Mouse (Mus musculus) stomach, postnatal 0 days (tissue): Measurements from ENCODE around the gene Egfl7. TPM values are rescaled to one million over a fixed set of nuclear protein-coding genes. Genes with fewer than 3 reads are reported as not detected.

Experiments used
- ATAC-seq: fragments of 200-750 bp; cut with Nextera tagmentation; 2 replicates; pipeline ENCODE4 v1.8.0; 2017; ENCODE audit not compliant: low FRiP score, low TSS enrichment
- DNase-seq: peaks from one replicate; pipeline ENCODE4 v3.0.0-alpha.2; 2016; ENCODE audit warnings: low spot score
- H3K27ac ChIP-seq: fragments of 300-500 bp; sonication (generic); replicated peaks from 2 replicates; pipeline ENCODE4 v1.5.1; 2014; ENCODE audit warnings: mild to moderate bottlenecking, control low read depth
- H3K27me3 ChIP-seq: fragments of 300-500 bp; sonication (generic); 2 replicates; pipeline ENCODE4 v1.6.1; 2014; ENCODE audit warnings: low read length; ENCODE audit not compliant: control insufficient read depth, insufficient read depth
- H3K36me3 ChIP-seq: fragments of 300-500 bp; sonication (generic); 2 replicates; pipeline ENCODE4 v1.6.1; 2014; ENCODE audit warnings: low read length, mixed read lengths; ENCODE audit not compliant: control insufficient read depth, insufficient read depth
- H3K4me1 ChIP-seq: fragments of 300-500 bp; sonication (generic); replicated peaks from 2 replicates; pipeline ENCODE4 v1.6.1; 2014; ENCODE audit warnings: antibody characterized with exemption; ENCODE audit not compliant: control insufficient read depth, insufficient read depth
- H3K4me2 ChIP-seq: fragments of 300-500 bp; sonication (generic); replicated peaks from 2 replicates; pipeline ENCODE4 v1.6.1; 2014; ENCODE audit warnings: low read depth, mild to moderate bottlenecking, control low read depth, moderate library complexity
- H3K4me3 ChIP-seq: fragments of 300-500 bp; sonication (generic); 2 replicates; pipeline ENCODE4 v1.5.1; 2014; ENCODE audit warnings: low read depth, low read length, control low read depth
- H3K9ac ChIP-seq: fragments of 300-500 bp; sonication (generic); 2 replicates; pipeline ENCODE4 v1.6.1; 2014; ENCODE audit warnings: mild to moderate bottlenecking, low read length, control low read depth, mixed read lengths
- H3K9me3 ChIP-seq: fragments of 300-500 bp; sonication (generic); 2 replicates; pipeline ENCODE4 v1.6.1; 2016; ENCODE audit warnings: low read length; ENCODE audit not compliant: control insufficient read depth
- CTCF ChIP-seq: IDR thresholded peaks from 2 replicates; pipeline ENCODE4 v1.5.1; 2016; ENCODE audit warnings: antibody characterized with exemption, low read depth, mild to moderate bottlenecking, moderate library complexity
- EP300 ChIP-seq: optimal IDR thresholded peaks from 2 replicates; pipeline ENCODE3; 2016; ENCODE audit warnings: antibody characterized with exemption
- WGBS: fragments of 180-500 bp; shearing (Covaris S2); extraction: QIAGEN DNeasy Blood & Tissue Kit; methylation state at CpG from one replicate; pipeline ENCODE4 v1.1.7; 2014; 5-methylcytosine and 5-hydroxymethylcytosine counted together
- microRNA counts: library from miRNA; unstranded; fragments of <30 nt; microRNA quantifications from one replicate; lab custom pipeline; 2015
- microRNA-seq: library from miRNA; unstranded; fragments of <30 nt; microRNA quantifications from one replicate; pipeline ENCODE4, GENCODE M21; 2016
- polyA plus RNA-seq: library from polyadenylated mRNA; unstranded; fragments of >200 nt; fragmentation: Nextera tagmentation; extraction: Ambion mirVana; gene quantifications from 2 replicates; pipeline ENCODE4 v1.2.1, GENCODE M21; 2015

Egfl7 gene
- polyA plus RNA-seq, 1 experiment from 2014 or later: 49.7 TPM

DNA sequence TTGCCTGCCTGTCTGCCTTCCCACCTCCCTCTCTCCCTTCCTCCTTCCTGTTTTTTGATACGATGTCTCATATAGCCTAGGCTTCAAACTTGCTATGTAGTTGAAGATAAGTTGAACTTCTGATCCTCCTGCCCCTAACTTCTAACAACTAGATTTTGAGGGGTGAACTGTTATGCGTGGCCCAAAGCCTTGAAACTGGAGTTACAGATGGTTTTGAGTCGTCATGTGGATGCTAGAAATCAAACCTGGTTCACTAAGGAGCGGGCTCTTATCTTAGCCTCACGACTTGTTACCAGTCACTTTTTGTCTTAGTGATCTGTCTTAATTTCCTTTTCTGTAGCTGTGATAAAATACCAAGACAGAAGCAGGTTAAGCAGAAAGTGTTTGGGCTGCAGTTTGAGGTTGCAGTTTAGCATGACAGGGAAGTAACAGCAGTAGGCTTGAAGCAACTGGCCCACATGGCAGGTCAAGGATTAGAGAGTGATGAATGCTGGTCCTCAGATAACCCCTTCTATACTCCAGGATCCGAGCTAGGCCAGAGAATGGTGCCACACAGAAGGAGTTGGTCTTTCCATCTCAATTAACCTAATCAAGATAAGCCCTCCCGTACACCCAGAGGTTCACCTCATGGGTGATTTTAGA lies 61.3 kb downstream of the Egfl7 start:
- peaks cover 10% of the 10 kb centered on the region for H3K36me3 ChIP-seq
- no peaks in the 10 kb centered on the region for H3K9me3 ChIP-seq
- H3K27me3 ChIP-seq: no peaks in the 10 kb centered on the region
- no peak overlapping the region for H3K4me3 ChIP-seq
- no peak for DNase-seq
- H3K4me2 ChIP-seq: no peak overlapping the region
- H3K27ac ChIP-seq: peak overlapping the region; percentile 92
- peaks cover 6% of the 10 kb centered on the region; the same call in 1 of the 2 replicates for H3K4me1 ChIP-seq
- WGBS: 70% methylated on average over 7 of the region's 7 CpGs
- no peak for ATAC-seq
- TF ChIP-seq EP300 (no peak), CTCF (no peak)
- H3K9ac ChIP-seq: no peak overlapping the region

MicroRNAs within 50 kb of the gene (microRNA counts, 519-probe panel; counts per million panel counts)
- microRNA mmu-miR-126-3p (lab: Ali Mortazavi, UCI): 7,672 counts per million, percentile 97 among the panel's probes with 10 or more counts
- 5,072 counts per million, percentile 56 among the panel's probes with 10 or more counts for microRNA mmu-miR-126-5p (lab: Ali Mortazavi, UCI)

Small RNAs within 50 kb of the gene (microRNA-seq; reads per million reads assigned to microRNA genes)
- gene Mir126a (not detected), gene Mir126b (not detected)

Other genes with a start within 250 kb of the Egfl7 start
- gene Dnlz, start 227.9 kb upstream of the Egfl7 start, polyA plus RNA-seq: 15.1 and 16.6 TPM in 2 replicates
- gene Card9, start 219.1 kb upstream of the Egfl7 start, polyA plus RNA-seq: 0.51 and 0.55 TPM in 2 replicates
- 7.4 and 9.5 TPM in 2 replicates for gene Snapc4, start 199.4 kb upstream of the Egfl7 start, polyA plus RNA-seq
- 52.6 and 58.9 TPM in 2 replicates for gene Entr1, start 190.7 kb upstream of the Egfl7 start, polyA plus RNA-seq
- 53.3 and 55.4 TPM in 2 replicates for gene Pmpca, start 190.7 kb upstream of the Egfl7 start, polyA plus RNA-seq
- gene Inpp5e, start 170.8 kb upstream of the Egfl7 start, polyA plus RNA-seq: 6.3 and 7.7 TPM in 2 replicates
- 10.6 and 11.7 TPM in 2 replicates for gene Sec16a, start 134.8 kb upstream of the Egfl7 start, polyA plus RNA-seq
- 4.8 and 5.6 TPM in 2 replicates for gene Notch1, start 63.4 kb upstream of the Egfl7 start, polyA plus RNA-seq
- gene Gm20532, start 6.6 kb downstream of the Egfl7 start, polyA plus RNA-seq: 0.18 TPM in 1 of 2 replicates, not detected in the other
- gene Agpat2, start 24.4 kb downstream of the Egfl7 start, polyA plus RNA-seq: 109 and 120 TPM in 2 replicates
- 10.9 and 13.4 TPM in 2 replicates for gene Fam69b, start 48.4 kb downstream of the Egfl7 start, polyA plus RNA-seq
- gene Lcn4, start 91.3 kb downstream of the Egfl7 start, polyA plus RNA-seq: not detected in 2 replicates